ENCODE assay signal across 8 mouse cellular contexts in the genomic region with DNA sequence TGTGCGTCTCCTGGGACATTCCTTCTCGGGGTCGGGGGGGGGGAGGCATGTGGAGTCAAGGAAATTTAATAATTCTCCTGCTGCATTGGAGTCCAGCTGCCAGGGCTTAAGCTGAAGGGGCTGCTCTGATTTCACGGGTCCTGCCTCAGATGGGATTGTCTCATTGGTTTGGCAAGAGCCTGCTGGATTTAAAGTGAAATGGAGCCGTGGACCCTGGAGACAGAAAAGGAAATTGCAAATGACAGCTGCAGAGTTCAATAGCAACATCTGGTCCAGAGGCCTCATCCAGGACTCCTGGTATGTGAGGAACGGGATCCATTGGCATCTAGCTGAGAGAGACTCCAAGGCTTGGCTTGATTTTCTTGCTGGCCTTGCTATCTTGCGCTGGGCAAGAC.
A peak's percentile ranks its signal among the peaks of the same experiment; 100 is the strongest.
DNase-seq lines count a peak whose midpoint lies in the region; ATAC-seq and TF ChIP-seq lines count a peak whose summit lies in the region.

No protein-coding gene starts in this region.

- no peak for TF ChIP-seq POLR2A in testis, adult 2 months (IDR thresholded peaks at IDR 0.05; ENCODE audit: control insufficient read depth, low read depth, low read length)

- no peaks in the 10 kb centered on the region for H3K9me3 ChIP-seq in heart, embryonic 10.5 days
- no peaks in the 10 kb centered on the region for H3K9me3 ChIP-seq in limb, embryonic 12.5 days

- peak overlapping the region; percentile 54; the same call in 1 of the 2 replicates for H3K27ac ChIP-seq in testis, adult 2 months (ENCODE audit: control insufficient read depth, insufficient read depth, low read depth, low read length)
- peak overlapping the region; percentile 47; the same call in 1 of the 2 replicates for H3K27ac ChIP-seq in heart, embryonic 10.5 days
- peak overlapping the region; percentile 92 for H3K27ac ChIP-seq in limb, embryonic 12.5 days

- TF ChIP-seq CTCF in testis, adult 2 months (IDR thresholded peaks at IDR 0.05; ENCODE audit: control insufficient read depth, insufficient read depth, insufficient replicate concordance, low read depth, low read length), result no peak

- DNase-seq in testis, postnatal 10 days (ENCODE audit: low spot score), result no peak
- no peak for DNase-seq in heart, embryonic 10.5 days (ENCODE audit: low spot score)
- no peak for DNase-seq in layer of hippocampus, adult 8-10 months (ENCODE audit: low spot score in 2 of 2)
- no peak for DNase-seq in cerebellum, adult 11 months
- DNase-seq in B cell, adult 2 months, result no peak

- no peaks in the 10 kb centered on the region for H3K4me1 ChIP-seq in testis, adult 2 months (ENCODE audit: control insufficient read depth, insufficient read depth, low read length)
- peaks cover 28% of the 10 kb centered on the region for H3K4me1 ChIP-seq in heart, embryonic 10.5 days
- H3K4me1 ChIP-seq in limb, embryonic 12.5 days (replicated peaks), result peaks cover 61% of the 10 kb centered on the region

- peak; percentile 79 for ATAC-seq in limb, embryonic 12.5 days (ENCODE audit: insufficient number of reproducible peaks, insufficient read depth, low FRiP score, low TSS enrichment, low read depth)
- ATAC-seq in erythroid progenitor cell, adult 5-6 weeks (replicated peaks; ENCODE audit: low FRiP score, poor library complexity, severe bottlenecking), result no peak

- H3K36me3 ChIP-seq in testis, adult 2 months (ENCODE audit: control insufficient read depth, insufficient read depth, low read length), result no peaks in the 10 kb centered on the region
- H3K36me3 ChIP-seq in heart, embryonic 10.5 days, result no peaks in the 10 kb centered on the region
- H3K36me3 ChIP-seq in limb, embryonic 12.5 days, result no peaks in the 10 kb centered on the region

- H3K4me2 ChIP-seq in limb, embryonic 12.5 days, result peak overlapping the region; percentile 33

- H3K27me3 ChIP-seq in testis, adult 2 months (ENCODE audit: control insufficient read depth, insufficient read depth, low read length), result no peaks in the 10 kb centered on the region
- H3K27me3 ChIP-seq in heart, embryonic 10.5 days (ENCODE audit: insufficient read depth, poor library complexity, severe bottlenecking), result no peaks in the 10 kb centered on the region
- H3K27me3 ChIP-seq in limb, embryonic 12.5 days, result no peaks in the 10 kb centered on the region

- no peak overlapping the region for H3K4me3 ChIP-seq in testis, adult 2 months (ENCODE audit: control insufficient read depth, low read depth, low read length)
- no peak overlapping the region for H3K4me3 ChIP-seq in heart, embryonic 10.5 days
- H3K4me3 ChIP-seq in limb, embryonic 12.5 days (replicated peaks), result no peak overlapping the region

- no peak overlapping the region for H3K9ac ChIP-seq in limb, embryonic 12.5 days (replicated peaks)

- 58% methylated on average over 7 of the region's 7 CpGs for WGBS in heart, embryonic 10.5 days
- 9% methylated on average over 7 of the region's 7 CpGs for WGBS in limb, embryonic 12.5 days
